ENCODE assay signal across 28 mouse cellular contexts in the genomic region with DNA sequence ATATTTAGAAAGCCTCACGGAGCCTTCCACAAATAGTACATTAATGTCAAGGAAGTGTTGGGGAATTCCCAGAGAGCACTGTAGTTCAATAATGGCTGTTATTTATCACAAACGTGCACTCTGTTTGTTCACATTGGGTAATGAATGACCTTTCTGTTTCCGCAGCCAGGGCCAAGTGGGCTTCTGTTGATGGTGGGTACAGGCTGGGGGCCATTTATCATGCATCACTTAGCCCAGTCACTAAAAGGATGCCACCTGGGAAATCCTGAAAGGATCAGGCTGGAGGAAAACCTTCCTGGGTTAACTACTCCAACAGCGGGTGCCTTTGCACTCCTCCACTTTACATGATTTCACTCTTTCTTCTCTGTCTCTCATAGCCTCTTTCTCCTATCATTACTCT.
DNase-seq lines count a peak whose midpoint lies in the region; ATAC-seq lines count a peak whose summit lies in the region.
"Had no signal": no experiment of that assay in that cellular context is flagged by ENCODE, and none has a peak within 500 bp of the region (broad histone marks: within the 10 kb centered on the region; RNA-seq: fewer than 3 reads in every experiment).

No protein-coding gene starts in this region.

- H3K9ac ChIP-seq in neural tube, embryonic 13.5 days, result no peak overlapping the region
- H3K9ac ChIP-seq in liver, embryonic 12.5 days, result no peak overlapping the region
- H3K9ac ChIP-seq: embryonic facial prominence, embryonic 13.5 days; forebrain, embryonic 12.5 days; heart, embryonic 12.5 days; heart, embryonic 15.5 days; hindbrain, embryonic 15.5 days had no signal

- H3K4me3 ChIP-seq in neural tube, embryonic 13.5 days, result no peak overlapping the region
- H3K4me3 ChIP-seq in liver, embryonic 12.5 days, result no peak overlapping the region
- H3K4me3 ChIP-seq: embryonic facial prominence, embryonic 10.5 days; embryonic facial prominence, embryonic 13.5 days; erythroblast, embryonic 14.5 days; forebrain, embryonic 12.5 days; heart, embryonic 12.5 days; heart, embryonic 15.5 days; hindbrain, embryonic 10.5 days; hindbrain, embryonic 15.5 days had no signal

- DNase-seq in adrenal gland, postnatal 14 days, result peak; percentile 17
- no peak for DNase-seq in adrenal gland, adult (ENCODE audit: inconsistent age in 2 of 2, low spot score in 1 of 2)
- DNase-seq in heart, adult 11 months, result peak; percentile 70
- no peak for DNase-seq in heart, adult 9 months (ENCODE audit: low spot score in 2 of 2)
- DNase-seq in neural tube, embryonic 10.5 days (ENCODE audit: extremely low spot score, low spot score), result no peak
- DNase-seq: adrenal gland, postnatal 10 days; cerebellum, adult 11-12 months; cerebellum, adult 9-10 months; cerebellum, postnatal 36 days; embryo, embryonic 11 days; gastrocnemius, postnatal 10 days; gastrocnemius, postnatal 36 days; heart, postnatal 10 days; heart, postnatal 36 days had no signal

- ATAC-seq in neural tube, embryonic 13.5 days (ENCODE audit: low read depth), result peak; percentile 56; the same call in 1 of the 2 replicates
- no peak for ATAC-seq in liver, embryonic 12.5 days
- ATAC-seq: activated CD4-positive, CD25-positive, alpha-beta regulatory T cell, adult 4 months; forebrain, embryonic 16.5 days; inflammation-experienced regulatory T-cells, adult 6 months; intestine, embryonic 16.5 days had no signal

- H3K27me3 ChIP-seq in neural tube, embryonic 13.5 days, result no peaks in the 10 kb centered on the region
- H3K27me3 ChIP-seq in liver, embryonic 12.5 days (replicated peaks), result no peaks in the 10 kb centered on the region
- H3K27me3 ChIP-seq: embryonic facial prominence, embryonic 13.5 days; forebrain, embryonic 12.5 days; heart, embryonic 12.5 days; heart, embryonic 15.5 days; hindbrain, embryonic 15.5 days had no signal

- peaks cover 12% of the 10 kb centered on the region; the same call in 1 of the 2 replicates for H3K4me1 ChIP-seq in neural tube, embryonic 13.5 days (replicated peaks)
- no peaks in the 10 kb centered on the region for H3K4me1 ChIP-seq in liver, embryonic 12.5 days
- H3K4me1 ChIP-seq: embryonic facial prominence, embryonic 13.5 days; heart, embryonic 12.5 days; heart, embryonic 15.5 days; hindbrain, embryonic 10.5 days had no signal

- 30% methylated on average over 4 of the region's 4 CpGs for WGBS in neural tube, embryonic 13.5 days
- WGBS in liver, embryonic 12.5 days (ENCODE audit: insufficient replicate concordance), result 68% methylated on average over 4 of the region's 4 CpGs

- H3K9me3 ChIP-seq in neural tube, embryonic 13.5 days, result no peaks in the 10 kb centered on the region
- no peaks in the 10 kb centered on the region for H3K9me3 ChIP-seq in liver, embryonic 12.5 days (replicated peaks)
- H3K9me3 ChIP-seq: embryonic facial prominence, embryonic 10.5 days; embryonic facial prominence, embryonic 13.5 days; forebrain, embryonic 12.5 days; heart, embryonic 12.5 days; heart, embryonic 15.5 days; hindbrain, embryonic 10.5 days; hindbrain, embryonic 15.5 days had no signal

- no peak overlapping the region for H3K4me2 ChIP-seq in neural tube, embryonic 13.5 days
- no peak overlapping the region for H3K4me2 ChIP-seq in liver, embryonic 12.5 days
- H3K4me2 ChIP-seq: embryonic facial prominence, embryonic 13.5 days; forebrain, embryonic 12.5 days; heart, embryonic 12.5 days; heart, embryonic 15.5 days; hindbrain, embryonic 15.5 days had no signal

- no peak overlapping the region for H3K27ac ChIP-seq in neural tube, embryonic 13.5 days (replicated peaks)
- no peak overlapping the region for H3K27ac ChIP-seq in liver, embryonic 12.5 days
- H3K27ac ChIP-seq: embryonic facial prominence, embryonic 10.5 days; embryonic facial prominence, embryonic 13.5 days; forebrain, embryonic 12.5 days; heart, embryonic 15.5 days; hindbrain, embryonic 10.5 days; hindbrain, embryonic 15.5 days had no signal

- no peaks in the 10 kb centered on the region for H3K36me3 ChIP-seq in neural tube, embryonic 13.5 days
- no peaks in the 10 kb centered on the region for H3K36me3 ChIP-seq in liver, embryonic 12.5 days
- H3K36me3 ChIP-seq: embryonic facial prominence, embryonic 10.5 days; embryonic facial prominence, embryonic 13.5 days; forebrain, embryonic 12.5 days; heart, embryonic 12.5 days; heart, embryonic 15.5 days; hindbrain, embryonic 10.5 days; hindbrain, embryonic 15.5 days had no signal

Comparison
In these comparisons a context has a peak if more than half of its experiments do, and no peak if none do; other contexts are left out.
1. DNase-seq: peak in adrenal gland, postnatal 14 days (single experiment) and heart, adult 11 months (single experiment); none in adrenal gland, adult (0 of 2), heart, adult 9 months (0 of 2) and neural tube, embryonic 10.5 days (single experiment).